Mouse (Mus musculus): ENCODE measurements around the gene Nr2f2.

Nr2f2 gene

DNA sequence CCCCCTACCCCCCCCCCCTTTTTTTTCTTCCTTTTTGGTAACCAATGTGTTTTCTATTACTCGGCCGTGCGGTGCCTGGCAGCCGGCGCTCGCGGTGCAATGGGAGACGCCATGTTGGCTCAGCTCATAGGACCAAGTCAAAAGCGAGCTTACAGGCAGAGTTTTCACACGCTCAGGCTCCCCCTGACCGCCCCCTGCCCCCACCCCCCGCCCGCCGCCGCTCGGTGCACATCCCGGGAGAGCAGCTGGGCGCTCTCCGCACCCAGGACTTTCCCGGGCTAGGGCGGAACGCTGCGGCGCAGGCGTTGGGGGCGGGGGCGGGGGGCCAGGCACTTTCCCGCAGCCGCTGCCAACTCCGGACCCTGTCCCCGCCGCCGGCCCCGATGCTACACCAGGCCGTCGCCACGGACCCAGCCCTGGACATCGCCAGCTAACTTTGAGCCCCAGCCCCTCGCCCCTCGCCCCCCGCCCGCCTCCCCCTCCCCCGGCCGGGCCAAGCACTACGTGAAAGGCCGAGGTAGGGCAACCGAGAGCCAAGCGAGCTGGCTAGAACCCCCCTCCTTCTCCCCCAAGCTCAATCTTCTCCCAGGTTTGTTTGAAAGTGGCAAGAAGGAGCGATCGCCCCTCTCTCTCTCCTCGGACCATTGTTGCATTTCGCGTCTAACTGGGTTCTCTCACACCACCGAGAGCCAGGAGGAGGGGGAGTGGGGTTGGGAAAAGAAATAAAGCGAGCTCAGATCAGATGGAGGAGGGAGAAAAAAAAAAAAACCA is 15.6 kb downstream of the Nr2f2 start:
- peak; percentile 71 for DNase-seq

DNA sequence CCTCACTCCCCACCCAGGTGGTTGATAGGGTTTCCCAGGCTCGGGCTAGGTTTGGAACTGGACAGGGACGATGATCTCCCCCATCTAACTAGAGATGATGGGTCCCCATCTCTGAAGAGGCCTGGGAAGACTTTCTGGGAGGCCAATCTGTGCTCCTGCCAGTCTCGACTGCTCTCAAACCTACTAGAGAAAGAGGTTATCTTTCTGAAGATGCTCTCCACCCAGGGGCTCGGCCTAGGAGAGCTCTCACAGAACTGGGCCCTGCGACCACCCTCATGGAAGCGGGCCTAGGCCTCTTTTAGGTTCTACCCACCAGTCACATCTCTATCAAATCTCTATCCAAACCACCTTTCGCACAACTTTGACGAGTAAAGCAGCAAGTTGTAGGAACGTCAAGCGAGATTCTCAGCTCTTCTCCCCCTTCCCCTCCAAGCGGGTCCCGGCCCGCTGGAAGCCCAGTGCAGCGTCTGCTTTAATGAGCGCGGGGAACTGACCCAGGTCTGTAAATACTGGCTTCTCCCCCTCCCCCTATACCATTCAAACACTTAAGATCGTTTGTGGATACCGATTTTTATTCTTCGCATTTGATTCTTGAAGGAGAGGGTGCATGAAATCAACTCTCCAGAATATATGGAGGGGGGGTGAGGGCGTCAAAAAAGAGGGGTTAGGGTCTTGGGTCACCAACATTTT is 16.4 kb downstream of the Nr2f2 start:
- DNase-seq = no peak

DNA sequence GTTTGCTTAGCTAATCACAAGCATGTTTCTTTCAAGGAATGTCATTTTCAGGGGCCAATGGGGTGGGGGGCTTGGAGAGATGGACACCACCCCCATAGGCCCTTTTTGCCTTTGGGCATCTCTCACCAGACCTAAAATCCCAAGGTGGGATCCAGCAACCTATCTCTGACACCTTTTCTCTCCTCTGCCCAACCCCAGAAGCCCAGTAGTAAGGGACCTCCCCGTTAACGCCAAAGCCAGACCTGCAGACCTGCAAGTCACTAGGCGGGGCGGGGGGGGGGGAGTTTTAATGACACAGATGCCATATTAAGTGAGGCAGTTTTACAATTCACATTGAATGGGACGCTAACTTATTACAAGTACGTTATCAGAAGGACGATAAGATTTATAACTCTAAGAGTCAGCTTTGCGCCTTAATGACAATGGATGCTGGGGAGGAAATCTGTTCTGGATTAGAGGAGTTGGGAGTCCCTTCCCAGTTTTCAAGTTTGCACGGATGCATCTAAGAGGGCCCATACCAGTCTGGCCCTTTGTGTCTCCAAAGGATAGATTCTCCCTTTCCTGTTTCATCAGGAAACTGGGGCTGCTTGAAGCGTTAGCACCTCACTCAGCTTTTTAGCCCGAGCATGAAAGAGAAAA is 17.4 kb downstream of the Nr2f2 start:
- DNase-seq = no peak

DNA sequence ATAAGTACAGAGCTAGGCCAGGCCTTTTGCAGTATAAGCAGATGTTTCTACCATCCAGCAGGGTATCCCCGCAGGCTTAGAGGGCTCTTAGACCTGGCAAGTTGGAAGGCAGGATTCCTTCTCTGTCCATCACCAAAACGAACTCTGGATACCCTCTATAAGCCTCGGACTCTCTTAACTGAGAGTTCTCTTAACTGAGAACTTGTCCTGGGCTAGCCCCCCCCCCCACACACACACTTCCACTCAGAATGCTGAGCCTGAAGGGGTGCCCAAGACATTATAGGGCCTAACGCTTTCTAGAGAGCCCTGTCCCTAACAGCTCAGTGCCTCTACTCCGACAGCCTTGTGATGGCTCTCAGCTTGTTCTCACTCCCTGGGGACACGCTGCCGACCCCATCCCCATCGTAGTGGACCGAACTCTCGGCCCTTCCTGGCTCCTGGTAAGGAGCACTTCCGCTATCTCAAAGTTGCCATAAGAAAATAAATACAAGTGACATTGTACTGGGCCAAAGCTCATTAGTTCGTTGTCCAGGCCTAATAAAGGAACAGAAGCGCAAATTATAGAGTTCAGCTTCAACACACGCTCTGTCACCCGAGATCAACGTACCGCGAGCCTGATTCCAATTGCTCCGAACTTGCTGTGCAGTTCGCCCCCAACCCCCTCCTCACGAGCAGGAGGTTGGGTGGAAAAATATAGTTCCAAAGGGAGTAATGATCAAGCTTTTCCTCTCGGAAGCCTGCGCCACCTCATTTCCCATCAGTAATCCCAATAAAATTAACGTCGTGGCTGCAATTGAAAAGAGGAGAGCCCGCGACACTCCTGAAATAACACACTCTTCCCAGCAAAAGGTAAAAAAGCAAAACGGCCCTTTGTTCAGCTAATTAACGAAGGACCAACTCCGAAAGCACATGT is 18.2 kb downstream of the Nr2f2 start:
- DNase-seq = no peak

DNA sequence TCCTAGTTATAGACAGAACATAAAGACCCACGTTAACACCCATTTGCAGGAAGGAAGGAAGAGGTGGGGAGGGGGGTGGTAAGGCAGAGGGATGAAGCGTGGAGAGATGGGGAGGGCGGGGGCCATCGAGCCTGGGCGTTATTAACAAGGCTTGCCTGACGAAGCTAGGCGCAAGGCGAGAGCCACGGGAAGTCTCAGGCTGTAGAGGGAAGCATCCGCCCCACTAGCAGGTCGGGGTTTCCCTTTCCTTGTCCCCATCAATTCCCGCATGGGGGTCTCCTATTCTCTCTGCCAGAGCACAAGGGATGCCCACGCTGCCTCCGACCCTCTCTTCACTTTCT is 18.9 kb downstream of the Nr2f2 start:
- DNase-seq = no peak

DNA sequence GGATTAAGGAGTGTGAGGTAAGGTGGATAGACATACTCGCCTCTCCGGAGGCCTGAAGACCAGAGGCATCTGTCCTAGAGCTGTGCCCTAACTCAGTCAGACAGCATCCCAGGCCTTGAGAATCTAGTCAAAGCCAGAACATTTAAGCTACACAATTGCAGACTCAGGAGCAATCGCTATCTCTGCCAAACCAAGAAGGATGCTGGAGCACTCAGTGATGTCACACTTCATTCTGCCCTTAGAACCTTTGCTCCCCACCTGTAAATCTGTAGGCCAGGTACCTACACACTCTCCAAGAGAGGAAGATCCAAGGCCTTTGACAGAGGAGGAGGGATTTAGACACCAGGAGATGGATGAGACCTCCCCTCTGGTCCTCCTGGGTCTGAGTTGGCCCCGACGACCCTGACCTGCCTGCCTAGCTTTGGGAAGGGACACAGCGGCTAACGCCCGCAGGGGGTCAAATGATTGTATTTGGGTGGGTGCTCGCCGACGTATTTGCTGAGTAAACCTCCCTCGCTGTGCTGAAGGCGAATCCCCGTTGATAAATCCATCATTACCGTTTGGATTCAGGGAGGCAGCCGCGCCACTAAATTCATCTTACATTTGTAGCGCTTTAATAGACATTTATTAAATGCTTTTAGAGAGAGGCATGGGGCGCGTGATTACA is 19.5 kb downstream of the Nr2f2 start:
- no peak for DNase-seq

DNA sequence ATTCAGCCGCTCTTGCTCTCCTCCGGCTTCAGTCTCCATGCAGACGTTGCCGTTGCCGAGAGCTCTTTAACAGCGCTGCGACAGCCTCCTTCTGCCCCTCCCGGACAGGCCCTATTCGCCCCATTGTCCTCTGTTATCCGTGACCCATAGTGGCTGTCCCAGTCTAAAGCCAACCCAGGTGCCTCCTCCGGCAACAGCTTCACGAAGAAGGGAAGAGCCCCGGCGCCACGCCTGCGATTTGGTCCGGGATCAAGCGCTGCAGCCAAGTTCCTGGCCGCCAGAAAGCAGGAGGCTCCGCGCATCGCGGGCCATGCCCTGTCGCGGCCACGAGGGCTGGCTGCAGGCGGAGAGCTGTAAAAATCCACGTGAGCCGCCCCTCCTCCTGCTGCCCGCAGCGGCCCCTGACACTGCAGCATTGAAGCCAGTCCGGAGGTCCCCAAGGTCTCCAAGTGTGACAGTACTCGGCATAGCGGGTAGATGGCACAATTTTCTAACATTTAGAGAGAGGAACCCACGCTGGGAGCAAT is 20.5 kb downstream of the Nr2f2 start:
- DNase-seq = peak; percentile 86

DNA sequence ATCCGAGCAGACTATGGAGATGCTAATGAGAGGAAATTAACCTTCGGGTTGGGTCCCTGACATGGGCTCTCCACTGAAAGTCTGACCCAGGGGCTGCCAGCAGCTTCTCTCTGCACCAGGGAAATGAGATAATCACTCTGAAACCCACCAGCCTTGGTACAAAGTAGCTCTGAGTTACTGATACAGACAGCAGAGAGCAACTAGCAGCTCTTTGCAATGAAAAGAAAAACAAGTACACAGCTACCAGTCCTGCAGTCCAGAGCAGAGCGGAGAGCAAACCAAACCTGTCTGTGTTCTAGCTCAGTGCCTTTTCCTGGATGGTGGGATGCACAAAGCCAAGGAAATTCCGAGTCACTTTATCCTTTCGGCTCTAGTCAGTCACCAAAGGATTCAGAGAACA is 23.1 kb downstream of the Nr2f2 start:
- no peak for DNase-seq

DNA sequence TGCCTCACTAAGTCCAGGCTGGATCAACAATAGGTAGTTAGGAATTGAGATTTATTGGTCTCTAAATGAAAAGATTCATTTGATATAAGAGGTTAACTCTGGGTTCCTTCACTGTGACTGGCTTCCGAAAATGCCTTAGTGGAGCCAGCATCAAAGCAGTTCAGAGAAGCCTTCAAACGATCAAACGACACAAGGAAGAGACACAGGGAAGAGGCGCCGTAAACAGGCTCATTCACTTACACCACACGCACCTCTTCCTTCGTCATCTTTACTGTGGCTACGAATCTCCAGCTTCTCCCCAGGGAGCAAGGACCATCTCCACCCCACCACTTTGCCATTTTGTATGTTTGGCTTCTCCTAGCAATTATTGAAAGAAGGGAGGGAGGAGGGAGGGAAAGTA is 23.8 kb downstream of the Nr2f2 start:
- DNase-seq = no peak

DNA sequence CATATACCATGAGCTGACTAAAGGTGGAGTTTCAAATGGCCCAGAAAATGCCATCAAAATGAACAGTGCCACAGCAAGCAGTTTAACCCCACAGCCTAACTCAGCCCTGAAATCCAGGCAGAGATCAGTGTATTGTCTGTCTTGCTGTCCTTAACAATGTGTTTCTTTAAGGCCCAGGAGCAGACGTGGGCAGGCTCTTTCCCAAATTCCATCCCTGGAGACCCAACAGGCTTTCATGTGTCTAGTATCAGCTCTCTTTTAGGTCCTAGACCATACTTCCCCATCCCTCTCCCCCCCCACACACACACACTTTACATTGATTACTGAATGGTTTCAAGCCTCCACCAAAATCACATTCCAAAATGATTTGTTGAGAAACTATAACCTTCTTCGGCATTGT is 24.5 kb downstream of the Nr2f2 start:
- DNase-seq = no peak

DNA sequence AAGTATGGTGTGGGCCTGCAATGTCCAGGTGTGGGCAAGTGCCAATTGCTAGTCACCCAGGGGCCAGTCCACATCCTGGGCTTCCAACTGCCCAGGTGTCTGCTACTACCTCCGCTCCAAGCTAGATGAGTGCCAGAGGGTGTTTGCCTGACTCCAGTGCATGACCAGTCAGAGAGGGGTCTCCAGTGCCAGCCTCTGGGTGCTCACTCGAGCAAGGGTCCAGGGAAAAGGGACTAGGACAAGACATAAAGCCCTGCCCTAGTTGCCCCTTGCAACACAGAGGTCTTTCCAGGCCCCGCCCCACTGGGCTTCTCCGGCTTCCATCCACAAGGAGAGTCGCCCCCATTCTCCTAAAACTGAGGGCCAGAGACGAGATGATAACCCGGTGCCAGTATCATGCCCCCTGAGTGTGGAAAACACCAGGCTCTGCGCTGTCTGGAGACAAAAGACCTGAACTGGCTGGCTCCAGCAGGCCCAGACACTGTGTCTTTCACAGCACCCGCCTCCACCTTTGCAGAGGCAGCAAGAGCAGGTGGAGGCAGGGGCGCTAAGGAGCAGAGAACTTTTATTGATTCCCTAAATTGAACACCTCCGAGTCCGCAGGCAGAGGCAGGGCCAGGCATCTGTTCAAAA is 26.4 kb downstream of the Nr2f2 start:
- DNase-seq = no peak

DNA sequence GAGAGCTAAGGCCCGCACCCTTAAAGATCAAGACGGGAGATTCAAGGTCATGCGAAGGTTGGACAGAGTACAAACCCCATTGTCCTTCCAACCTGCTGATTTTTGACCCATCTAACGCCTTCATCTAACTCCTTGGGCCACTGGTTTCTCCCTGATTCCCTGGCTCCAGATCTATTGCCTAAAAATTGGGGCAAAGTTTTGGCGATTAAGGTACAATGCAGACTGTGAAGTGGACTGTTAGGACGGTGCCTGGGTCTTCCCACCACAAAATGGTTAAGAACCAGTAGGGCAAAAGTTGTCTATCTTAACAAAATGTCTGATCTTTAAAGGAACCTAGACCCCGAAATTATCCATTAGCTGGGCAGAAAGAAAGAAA is 28.3 kb downstream of the Nr2f2 start:
- DNase-seq = no peak

DNA sequence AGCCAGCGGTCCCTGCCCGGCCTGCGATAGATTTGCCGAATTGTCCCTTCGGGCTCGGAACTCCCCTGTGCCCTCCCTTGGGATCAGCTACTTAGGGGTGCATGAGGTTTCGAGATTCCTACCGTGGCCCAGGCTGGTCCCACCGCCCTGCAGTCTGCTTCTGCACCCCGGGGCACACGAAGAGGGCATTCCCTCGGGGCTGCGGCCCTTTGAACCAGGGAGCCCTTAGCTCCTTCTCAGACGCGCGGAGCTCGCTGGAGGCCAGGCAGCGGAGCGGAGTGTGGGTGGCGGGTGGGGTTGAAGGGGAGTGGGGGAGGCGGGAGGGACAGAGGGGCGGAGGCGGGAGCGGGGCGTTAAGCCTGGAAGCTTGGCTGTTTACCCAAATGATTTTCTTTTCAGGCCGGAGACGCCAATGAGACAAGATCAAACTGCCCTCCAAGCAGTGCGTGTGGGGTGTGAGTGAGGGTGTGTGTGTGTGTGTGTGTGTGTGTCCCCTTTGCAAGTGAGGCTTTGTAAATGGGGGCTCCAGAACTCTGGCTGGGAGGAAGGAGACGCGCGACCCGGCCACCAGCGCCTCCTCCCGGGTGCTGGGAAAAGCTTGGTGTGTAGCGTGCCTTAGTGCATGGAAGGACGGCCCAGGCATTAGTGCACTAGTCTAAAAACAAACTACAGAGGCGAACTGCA is 28.8 kb downstream of the Nr2f2 start:
- no peak for DNase-seq

DNA sequence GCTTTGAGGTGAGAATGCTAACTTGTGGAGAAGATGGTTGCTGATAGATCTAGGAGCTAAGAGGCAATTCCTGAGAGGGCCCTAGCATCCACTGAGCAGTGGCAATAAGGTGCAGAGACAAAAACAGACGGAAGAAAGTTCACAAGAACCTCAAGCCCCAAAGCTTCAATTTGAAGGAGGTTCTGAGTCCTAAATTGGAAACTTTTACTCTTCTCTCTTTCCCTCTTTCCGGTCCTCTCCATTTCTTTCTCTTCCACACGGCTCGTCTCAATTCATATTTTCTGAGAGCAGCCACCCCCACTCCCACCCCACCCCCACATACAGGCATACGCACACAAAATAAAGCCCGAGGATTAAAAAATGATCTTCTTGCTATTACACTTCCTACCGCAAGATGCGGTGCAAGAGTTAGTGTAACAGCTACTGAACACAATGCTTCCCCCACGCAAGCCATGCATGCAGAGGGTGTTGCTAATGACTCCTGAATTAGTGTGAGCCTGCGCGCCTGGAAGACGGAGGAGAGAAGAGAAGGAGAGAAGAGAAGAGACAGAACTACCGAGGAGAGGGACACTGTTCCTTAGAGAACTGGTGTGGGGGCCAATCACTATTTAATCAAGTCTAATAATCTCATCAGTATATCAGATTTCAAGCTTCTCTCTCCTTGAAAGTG is 29.8 kb downstream of the Nr2f2 start:
- DNase-seq = no peak

DNA sequence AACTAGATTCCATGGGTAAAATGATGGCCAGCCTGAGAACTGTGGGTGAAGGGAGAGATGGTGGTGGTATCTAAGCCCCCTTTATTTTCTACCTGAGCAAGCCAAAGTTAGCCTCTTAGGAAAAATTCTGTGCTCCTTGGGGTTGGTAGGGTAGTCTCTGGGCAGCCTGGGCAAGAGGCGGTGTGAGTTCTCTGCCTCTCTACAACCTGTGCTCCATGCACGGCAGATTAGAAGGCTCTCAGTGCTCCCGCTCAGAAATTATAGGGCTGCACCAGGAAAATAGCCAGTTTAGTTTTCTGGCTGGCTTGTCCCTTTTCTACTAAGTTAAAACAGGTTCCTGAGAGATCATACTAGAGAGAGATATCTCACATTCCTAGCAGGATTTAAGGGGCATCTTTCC is 30.4 kb downstream of the Nr2f2 start:
- no peak for DNase-seq

DNA sequence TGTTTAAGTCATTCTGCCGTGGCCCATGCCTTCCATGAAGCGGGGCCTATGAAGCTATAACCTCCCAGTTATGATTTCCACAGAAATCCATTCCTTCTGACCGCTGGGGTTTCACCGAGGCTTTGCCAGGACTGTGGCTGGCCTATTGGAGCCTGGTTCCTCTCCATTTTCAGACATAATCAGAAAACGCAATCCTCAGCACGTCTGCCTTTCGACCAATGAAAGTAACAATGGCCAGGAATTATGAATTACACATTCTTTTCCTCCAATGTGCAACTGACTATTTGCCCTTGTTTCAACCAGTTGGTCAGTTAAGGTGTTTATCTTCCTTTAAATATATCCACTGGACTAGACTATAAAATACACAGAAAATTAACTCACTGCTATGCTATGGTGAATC is 31.1 kb downstream of the Nr2f2 start:
- no peak for DNase-seq

DNA sequence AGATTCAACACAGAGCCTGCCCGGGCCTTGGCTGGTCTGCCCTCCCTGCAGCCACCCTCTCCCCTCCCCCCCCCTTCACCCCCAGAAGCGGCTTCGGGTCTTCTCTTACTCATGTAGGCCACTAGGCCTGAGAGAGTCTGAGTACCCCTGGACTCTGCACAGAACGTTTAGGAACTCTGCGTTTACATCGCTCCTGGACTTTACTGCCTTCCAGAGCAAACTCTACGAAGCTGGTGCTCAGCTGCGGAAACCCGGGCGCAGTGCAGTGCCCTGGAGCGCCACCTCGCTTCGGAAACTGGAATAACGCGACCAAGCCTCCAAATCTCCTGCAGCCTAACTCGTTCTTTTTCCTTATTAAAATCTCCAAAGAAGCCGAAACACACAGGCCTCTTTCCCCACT is 31.7 kb downstream of the Nr2f2 start:
- peak; percentile 85 for DNase-seq

DNA sequence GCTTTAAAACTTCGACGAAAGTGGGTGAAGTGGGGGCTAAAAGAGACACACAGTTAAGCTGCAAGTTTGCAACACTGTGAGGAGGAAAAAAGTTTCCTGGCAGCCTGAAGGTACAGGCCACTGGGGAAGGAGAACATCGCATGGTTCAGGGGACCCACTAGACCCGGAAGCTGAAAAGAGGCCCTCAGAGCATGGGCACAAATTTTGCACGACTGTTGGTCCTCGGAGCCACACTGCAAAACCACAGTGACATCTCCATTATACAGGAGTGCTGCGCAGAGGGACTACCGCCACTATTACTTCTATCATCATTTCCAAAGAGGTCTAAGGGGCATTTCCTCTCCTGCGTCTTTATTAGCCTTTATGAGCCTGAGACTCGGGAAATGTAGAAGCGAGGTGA is 32.7 kb downstream of the Nr2f2 start:
- DNase-seq = no peak

DNA sequence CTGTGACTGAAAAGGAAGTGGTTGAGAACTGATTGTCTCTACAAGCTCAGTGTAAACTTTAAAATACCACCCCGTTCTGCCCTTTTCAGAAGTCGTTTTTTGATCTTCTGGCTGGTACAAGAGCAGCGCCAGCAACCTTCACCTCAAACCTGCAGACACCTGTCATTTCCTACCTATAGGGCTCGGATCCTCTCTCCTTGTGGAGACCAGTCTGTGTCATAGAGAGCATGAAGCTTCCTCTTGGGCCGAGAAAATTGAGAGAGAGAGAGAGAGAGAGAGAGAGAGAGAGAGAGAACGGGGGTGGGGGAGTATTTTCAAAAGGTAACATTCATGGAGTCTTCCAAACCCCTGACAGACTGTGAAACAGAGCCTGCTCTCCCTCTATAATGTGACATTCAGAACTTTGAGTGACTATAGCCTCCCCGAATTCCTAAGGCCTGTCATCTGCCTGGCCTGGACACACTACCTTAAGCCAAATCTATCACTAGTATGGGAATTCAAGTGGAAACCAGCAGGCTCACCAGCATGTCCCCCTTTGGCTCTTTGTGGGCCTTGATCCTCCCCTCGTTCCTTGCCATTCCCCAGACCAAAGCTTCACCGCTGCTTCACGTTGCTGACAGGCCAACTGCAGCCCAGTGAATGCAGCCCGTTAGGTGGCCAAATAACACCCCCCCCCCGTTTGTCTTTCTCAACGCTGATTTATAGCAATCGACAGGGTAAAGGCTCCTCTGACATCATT is 33.4 kb downstream of the Nr2f2 start:
- DNase-seq = no peak
